Mouse (Mus musculus): ENCODE results near the gene Baz1b. TPM values are rescaled to one million over a fixed set of nuclear protein-coding genes. Genes with fewer than 3 reads are reported as not detected.
A peak's percentile ranks its signal among the peaks of the same experiment; 100 is the strongest.

Baz1b gene
- polyA plus RNA-seq, 1 experiment from 2014 or later, result 14.3 TPM

GRCm38 (mm10) chr5:135185596-135185995, 1.5 kb upstream of the Baz1b start:
- no peak overlapping the region; the same call in 1 of the 2 replicates for H3K27ac ChIP-seq (ENCODE audit: low read length)
- no peaks in the 10 kb centered on the region for H3K27me3 ChIP-seq (ENCODE audit: control insufficient read depth, insufficient read depth, low read depth, low read length)
- ATAC-seq (ENCODE audit: low read depth), result no peak
- H3K4me3 ChIP-seq (ENCODE audit: low read depth, low read length), result no peak overlapping the region
- H3K4me2 ChIP-seq (ENCODE audit: low read depth, low read length), result no peak overlapping the region
- H3K9me3 ChIP-seq (replicated peaks; ENCODE audit: control insufficient read depth, low read length), result no peaks in the 10 kb centered on the region
- H3K4me1 ChIP-seq (ENCODE audit: control insufficient read depth, low read depth, low read length), result peaks cover 23% of the 10 kb centered on the region
- peaks cover 15% of the 10 kb centered on the region for H3K36me3 ChIP-seq (ENCODE audit: control insufficient read depth, insufficient read depth)
- H3K9ac ChIP-seq (ENCODE audit: low read depth, low read length), result no peak overlapping the region
- WGBS (ENCODE audit: insufficient replicate concordance), result 23% methylated on average over 3 of the region's 3 CpGs

GRCm38 (mm10) chr5:135186231-135186620, 838 bp upstream of the Baz1b start:
- 16% methylated on average over 10 of the region's 10 CpGs for WGBS (ENCODE audit: insufficient replicate concordance)
- Histone ChIP-seq H3K4me3 (ENCODE audit: low read depth, low read length) (peak overlapping the region; percentile 96), H3K9me3 (replicated peaks; ENCODE audit: control insufficient read depth, low read length) (no peaks in the 10 kb centered on the region)

DNA sequence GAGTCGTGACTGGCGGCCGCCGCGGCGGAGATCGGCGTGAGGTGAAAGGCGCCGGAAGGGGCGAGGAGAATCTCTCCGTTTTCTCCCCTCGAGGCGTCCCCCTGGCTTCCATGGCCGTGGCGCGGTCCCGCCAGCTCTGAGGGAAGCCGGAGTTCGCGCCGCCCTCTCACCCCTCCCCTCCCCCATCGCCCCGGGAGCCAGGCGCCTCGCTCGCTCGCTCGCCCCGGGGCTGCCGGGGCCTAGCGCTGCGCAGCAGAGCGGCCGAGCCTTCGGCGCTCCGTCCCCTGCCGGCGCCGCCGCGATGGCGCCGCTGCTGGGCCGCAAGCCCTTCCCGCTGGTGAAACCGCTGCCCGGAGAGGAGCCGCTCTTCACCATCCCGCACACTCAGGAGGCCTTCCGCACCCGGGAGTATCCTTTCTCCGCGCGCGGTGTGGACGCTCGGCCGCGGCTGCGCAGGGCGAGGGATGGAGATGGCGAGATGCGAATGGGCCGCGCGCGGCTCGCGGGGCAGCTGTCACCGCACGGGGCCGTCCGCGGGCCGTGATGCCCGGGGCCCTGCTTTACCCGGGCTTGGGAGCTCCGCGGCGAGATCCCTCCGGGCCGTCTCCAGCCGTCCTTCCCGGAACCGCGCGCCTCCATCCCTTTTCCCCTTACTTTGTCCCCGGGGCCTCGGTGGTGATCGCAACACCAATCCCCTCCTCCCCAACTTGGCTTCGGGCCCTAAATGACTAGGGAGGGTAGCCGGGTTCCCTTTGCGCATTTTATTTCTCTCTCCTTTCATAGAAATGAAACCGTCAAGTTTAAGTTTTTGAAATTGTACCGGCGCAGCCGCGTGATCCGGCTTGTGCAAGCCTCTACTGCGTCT, 517 bp downstream of the Baz1b start:
- under 1% methylated on average over 86 of the region's 102 CpGs for WGBS (ENCODE audit: insufficient replicate concordance)
- peak overlapping the region; percentile 92 for H3K27ac ChIP-seq (ENCODE audit: low read length)
- H3K9ac ChIP-seq (ENCODE audit: low read depth, low read length), result peak overlapping the region; percentile 98
- peak; percentile 71 for ATAC-seq (ENCODE audit: low read depth)
- peak overlapping the region; percentile 96 for H3K4me3 ChIP-seq (ENCODE audit: low read depth, low read length)
- H3K36me3 ChIP-seq (ENCODE audit: control insufficient read depth, insufficient read depth), result peaks cover 9% of the 10 kb centered on the region; the same call in 1 of the 2 replicates
- no peaks in the 10 kb centered on the region for H3K9me3 ChIP-seq (replicated peaks; ENCODE audit: control insufficient read depth, low read length)
- H3K27me3 ChIP-seq (ENCODE audit: control insufficient read depth, insufficient read depth, low read depth, low read length), result no peaks in the 10 kb centered on the region
- H3K4me2 ChIP-seq (ENCODE audit: low read depth, low read length), result peak overlapping the region; percentile 81
- peaks cover 24% of the 10 kb centered on the region for H3K4me1 ChIP-seq (ENCODE audit: control insufficient read depth, low read depth, low read length)

More at GRCm38 (mm10) chr5:135186231-135186620, 838 bp upstream of the Baz1b start:
- Histone ChIP-seq H3K27me3 (ENCODE audit: control insufficient read depth, insufficient read depth, low read depth, low read length) (no peaks in the 10 kb centered on the region), H3K27ac (ENCODE audit: low read length) (peak overlapping the region; percentile 92), H3K4me1 (ENCODE audit: control insufficient read depth, low read depth, low read length) (peaks cover 23% of the 10 kb centered on the region), H3K9ac (ENCODE audit: low read depth, low read length) (peak overlapping the region; percentile 70), H3K36me3 (ENCODE audit: control insufficient read depth, insufficient read depth) (peaks cover 9% of the 10 kb centered on the region), H3K4me2 (ENCODE audit: low read depth, low read length) (peak overlapping the region; percentile 79)
- ATAC-seq (ENCODE audit: low read depth), result no peak

DNA sequence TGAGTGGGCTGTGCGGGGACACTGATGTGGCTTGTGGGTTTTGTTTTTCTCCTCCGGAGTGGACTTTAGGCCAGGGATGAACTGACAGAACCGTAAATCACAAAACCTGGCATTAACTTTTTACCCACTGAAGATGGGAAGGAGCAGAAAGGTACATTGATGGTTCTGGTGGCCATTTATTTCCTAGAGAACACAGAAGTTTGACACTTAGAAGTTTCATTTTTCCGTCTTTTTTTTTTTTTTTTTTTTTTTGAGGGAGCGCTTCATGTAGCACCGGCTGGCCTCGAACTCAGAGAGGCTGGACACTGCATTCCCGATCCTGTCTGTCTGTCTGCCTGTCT, 1.1 kb downstream of the Baz1b start:
- H3K9me3 ChIP-seq (replicated peaks; ENCODE audit: control insufficient read depth, low read length), result no peaks in the 10 kb centered on the region
- no peaks in the 10 kb centered on the region for H3K27me3 ChIP-seq (ENCODE audit: control insufficient read depth, insufficient read depth, low read depth, low read length)
- no peak for ATAC-seq (ENCODE audit: low read depth)
- H3K4me2 ChIP-seq (ENCODE audit: low read depth, low read length), result peak overlapping the region; percentile 81
- H3K9ac ChIP-seq (ENCODE audit: low read depth, low read length), result peak overlapping the region; percentile 98
- WGBS (ENCODE audit: insufficient replicate concordance), result 0% methylated on average over 8 of the region's 8 CpGs
- H3K4me3 ChIP-seq (ENCODE audit: low read depth, low read length), result peak overlapping the region; percentile 96
- peak overlapping the region; percentile 92 for H3K27ac ChIP-seq (ENCODE audit: low read length)
- peaks cover 9% of the 10 kb centered on the region; the same call in 1 of the 2 replicates for H3K36me3 ChIP-seq (ENCODE audit: control insufficient read depth, insufficient read depth)
- peaks cover 27% of the 10 kb centered on the region for H3K4me1 ChIP-seq (ENCODE audit: control insufficient read depth, low read depth, low read length)

DNA sequence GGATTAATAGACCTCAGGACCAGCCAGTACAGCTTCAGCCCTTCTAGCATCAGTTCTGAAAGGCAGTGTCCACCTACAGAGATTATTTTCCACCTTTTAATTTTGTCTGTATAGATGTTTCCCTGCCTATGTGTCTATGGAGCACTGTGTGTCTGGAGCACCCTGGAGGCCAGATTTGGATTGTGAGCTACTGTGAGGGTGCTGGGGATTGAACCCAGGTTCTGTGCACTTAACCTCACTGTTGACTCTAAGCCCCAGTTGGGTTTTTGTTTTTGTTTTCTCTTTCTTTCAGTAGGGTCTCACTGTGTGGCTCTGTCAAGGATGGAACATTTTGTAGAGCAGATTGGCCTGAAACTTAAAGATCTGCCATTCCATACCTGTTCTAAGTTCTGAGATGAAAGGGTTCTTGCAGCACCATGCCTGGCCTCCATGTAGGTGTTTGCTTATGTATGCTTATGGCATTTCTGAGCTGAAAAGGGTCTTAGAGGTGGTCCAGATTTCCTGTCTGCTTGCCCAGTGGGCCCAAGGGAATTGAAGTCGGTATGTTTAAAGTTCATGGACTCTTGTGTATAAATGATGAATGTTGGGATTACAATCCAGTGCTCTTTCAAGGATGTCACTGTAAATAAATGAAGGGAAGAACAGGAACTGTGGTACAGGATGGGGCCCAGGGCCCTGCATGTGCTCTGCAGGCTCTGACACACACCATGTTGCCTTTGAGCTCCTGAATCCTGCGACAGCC, 2.4 kb downstream of the Baz1b start:
- WGBS (ENCODE audit: insufficient replicate concordance), result 44% methylated on average over 2 of the region's 2 CpGs
- Histone ChIP-seq H3K4me3 (ENCODE audit: low read depth, low read length) (peak overlapping the region; percentile 96), H3K4me2 (ENCODE audit: low read depth, low read length) (peak overlapping the region; percentile 81), H3K9me3 (replicated peaks; ENCODE audit: control insufficient read depth, low read length) (no peaks in the 10 kb centered on the region), H3K27me3 (ENCODE audit: control insufficient read depth, insufficient read depth, low read depth, low read length) (no peaks in the 10 kb centered on the region), H3K9ac (ENCODE audit: low read depth, low read length) (peak overlapping the region; percentile 98), H3K27ac (ENCODE audit: low read length) (no peak overlapping the region), H3K36me3 (ENCODE audit: control insufficient read depth, insufficient read depth) (peaks cover 13% of the 10 kb centered on the region; the same call in 1 of the 2 replicates), H3K4me1 (ENCODE audit: control insufficient read depth, low read depth, low read length) (peaks cover 27% of the 10 kb centered on the region)
- ATAC-seq (ENCODE audit: low read depth), result no peak

GRCm38 (mm10) chr5:135191620-135192019, 4.6 kb downstream of the Baz1b start:
- Histone ChIP-seq H3K4me3 (ENCODE audit: low read depth, low read length) (no peak overlapping the region), H3K27me3 (ENCODE audit: control insufficient read depth, insufficient read depth, low read depth, low read length) (no peaks in the 10 kb centered on the region), H3K9ac (ENCODE audit: low read depth, low read length) (no peak overlapping the region), H3K4me2 (ENCODE audit: low read depth, low read length) (no peak overlapping the region), H3K27ac (ENCODE audit: low read length) (no peak overlapping the region), H3K36me3 (ENCODE audit: control insufficient read depth, insufficient read depth) (peaks cover 13% of the 10 kb centered on the region; the same call in 1 of the 2 replicates), H3K4me1 (ENCODE audit: control insufficient read depth, low read depth, low read length) (peaks cover 17% of the 10 kb centered on the region), H3K9me3 (replicated peaks; ENCODE audit: control insufficient read depth, low read length) (no peaks in the 10 kb centered on the region)
- 34% methylated on average over 2 of the region's 2 CpGs for WGBS (ENCODE audit: insufficient replicate concordance)
- ATAC-seq (ENCODE audit: low read depth), result no peak

- H3K9ac ChIP-seq (ENCODE audit: low read depth, low read length), result no peak overlapping the region
- peaks cover 17% of the 10 kb centered on the region for H3K4me1 ChIP-seq (ENCODE audit: control insufficient read depth, low read depth, low read length)
- 85% methylated on average over 1 of the region's 1 CpGs for WGBS (ENCODE audit: insufficient replicate concordance)
- no peak overlapping the region for H3K4me3 ChIP-seq (ENCODE audit: low read depth, low read length)
- H3K9me3 ChIP-seq (replicated peaks; ENCODE audit: control insufficient read depth, low read length), result no peaks in the 10 kb centered on the region
- no peak overlapping the region for H3K27ac ChIP-seq (ENCODE audit: low read length)
- peaks cover 19% of the 10 kb centered on the region; the same call in 1 of the 2 replicates for H3K36me3 ChIP-seq (ENCODE audit: control insufficient read depth, insufficient read depth)
- no peak overlapping the region for H3K4me2 ChIP-seq (ENCODE audit: low read depth, low read length)
- no peak for ATAC-seq (ENCODE audit: low read depth)
- H3K27me3 ChIP-seq (ENCODE audit: control insufficient read depth, insufficient read depth, low read depth, low read length), result no peaks in the 10 kb centered on the region
These were observed 5.4 kb downstream of the Baz1b start for GRCm38 (mm10) chr5:135192431-135192830.

DNA sequence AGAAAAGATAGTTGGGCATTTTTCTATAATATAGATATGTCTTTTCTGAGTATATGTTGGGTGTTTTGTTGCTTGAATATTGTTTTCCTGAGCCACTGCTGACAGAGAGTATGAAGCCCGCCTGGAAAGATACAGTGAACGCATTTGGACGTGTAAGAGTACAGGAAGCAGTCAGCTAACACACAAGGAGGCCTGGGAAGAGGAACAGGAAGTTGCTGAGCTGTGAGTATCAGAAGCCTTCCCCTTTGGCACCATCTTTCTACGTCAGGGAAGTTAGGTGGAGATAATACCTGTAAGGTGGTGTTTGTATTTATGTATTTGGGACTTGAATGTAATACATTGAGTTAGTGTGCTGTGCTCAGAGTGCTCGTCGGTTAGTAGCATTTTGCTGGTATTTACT, 9.3 kb downstream of the Baz1b start:
- Histone ChIP-seq H3K4me3 (ENCODE audit: low read depth, low read length) (no peak overlapping the region), H3K4me2 (ENCODE audit: low read depth, low read length) (no peak overlapping the region), H3K4me1 (ENCODE audit: control insufficient read depth, low read depth, low read length) (peaks cover 4% of the 10 kb centered on the region), H3K36me3 (ENCODE audit: control insufficient read depth, insufficient read depth) (peaks cover 32% of the 10 kb centered on the region), H3K9ac (ENCODE audit: low read depth, low read length) (no peak overlapping the region), H3K27ac (ENCODE audit: low read length) (no peak overlapping the region), H3K27me3 (ENCODE audit: control insufficient read depth, insufficient read depth, low read depth, low read length) (no peaks in the 10 kb centered on the region), H3K9me3 (replicated peaks; ENCODE audit: control insufficient read depth, low read length) (no peaks in the 10 kb centered on the region)
- no peak for ATAC-seq (ENCODE audit: low read depth)
- WGBS (ENCODE audit: insufficient replicate concordance), result 53% methylated on average over 6 of the region's 6 CpGs

- ATAC-seq (ENCODE audit: low read depth), result no peak
These were observed 15.7 kb downstream of the Baz1b start for GRCm38 (mm10) chr5:135202763-135203162.

More at GRCm38 (mm10) chr5:135202763-135203162, 15.7 kb downstream of the Baz1b start:
- peaks cover 53% of the 10 kb centered on the region for H3K36me3 ChIP-seq (ENCODE audit: control insufficient read depth, insufficient read depth)
- no peaks in the 10 kb centered on the region for H3K9me3 ChIP-seq (replicated peaks; ENCODE audit: control insufficient read depth, low read length)
- H3K4me3 ChIP-seq (ENCODE audit: low read depth, low read length), result no peak overlapping the region
- no peak overlapping the region for H3K4me2 ChIP-seq (ENCODE audit: low read depth, low read length)
- H3K27ac ChIP-seq (ENCODE audit: low read length), result no peak overlapping the region
- H3K27me3 ChIP-seq (ENCODE audit: control insufficient read depth, insufficient read depth, low read depth, low read length), result no peaks in the 10 kb centered on the region
- no peak overlapping the region for H3K9ac ChIP-seq (ENCODE audit: low read depth, low read length)
- WGBS (ENCODE audit: insufficient replicate concordance), result 87% methylated on average over 3 of the region's 3 CpGs
- no peaks in the 10 kb centered on the region for H3K4me1 ChIP-seq (ENCODE audit: control insufficient read depth, low read depth, low read length)
